Mouse (Mus musculus) olfactory bulb, adult 2 months (tissue): Measurements from ENCODE around the gene AC131692.1. TPM values are rescaled to one million over a fixed set of nuclear protein-coding genes. Genes with fewer than 3 reads are reported as not detected.

ENCODE experiments used
- H3K27ac ChIP-seq: fragments of 200-500 bp; 2 replicates; pipeline ENCODE4 v1.5.1; 2012; ENCODE audit warnings: low read depth, low read length; ENCODE audit not compliant: insufficient read depth
- H3K4me1 ChIP-seq: fragments of 200-500 bp; 2 replicates; pipeline ENCODE4 v1.6.1; 2012; ENCODE audit warnings: low read length; ENCODE audit not compliant: control insufficient read depth, insufficient read depth
- H3K4me3 ChIP-seq: fragments of 200-500 bp; 2 replicates; pipeline ENCODE4 v1.5.1; 2012; ENCODE audit warnings: mild to moderate bottlenecking, low read depth, low read length, moderate library complexity; ENCODE audit not compliant: insufficient read depth
- CTCF ChIP-seq: fragments of 200-500 bp; IDR thresholded peaks from 2 replicates; pipeline ENCODE4 v1.5.1; 2012; ENCODE audit warnings: low read depth, mild to moderate bottlenecking, low read length, moderate library complexity; ENCODE audit not compliant: insufficient read depth
- POLR2A ChIP-seq: fragments of 200-500 bp; IDR thresholded peaks from 2 replicates; pipeline ENCODE4 v1.6.1; 2012; ENCODE audit warnings: mild to moderate bottlenecking, low read depth, low read length, moderate library complexity; ENCODE audit not compliant: insufficient read depth
- WGBS: fragments of 180-500 bp; shearing (Covaris S2); methylation state at CpG from one replicate; pipeline ENCODE4 v1.1.7; 2018; 5-methylcytosine and 5-hydroxymethylcytosine counted together
- polyA plus RNA-seq: library from polyadenylated mRNA; stranded (reverse); fragments of >200 nt; gene quantifications from 2 replicates; pipeline ENCODE4 v1.2.4, GENCODE M21; 2012; ENCODE audit warnings: low replicate concordance; ENCODE audit not compliant: missing spikeins, insufficient read depth, insufficient read length

The AC131692.1 gene
- polyA plus RNA-seq, 1 experiment, result not detected

GRCm38 (mm10) chr19:6067011-6067723, 27.1 kb upstream of the AC131692.1 start:
- peak; percentile 88 for TF ChIP-seq CTCF
- no peak for TF ChIP-seq POLR2A
- Histone ChIP-seq H3K27ac (peak overlapping the region; percentile 67), H3K4me1 (peaks cover 26% of the 10 kb centered on the region), H3K4me3 (peak overlapping the region; percentile 59)
- under 1% methylated on average over 30 of the region's 30 CpGs for whole genome bisulfite sequencing

- Histone ChIP-seq H3K27ac (peak within 1 kb of the TSS; percentile 67), H3K4me1 (peaks cover 23% of the 10 kb centered on the region), H3K4me3 (peak within 1 kb of the TSS; percentile 59)
- TF ChIP-seq CTCF (no peak), POLR2A (0 out of 2 replicates have a peak, but pooled peaks have one; percentile 38)
- 10% methylated on average over 33 of the region's 33 CpGs for WGBS
Observed at GRCm38 (mm10) chr19:6067724-6068415, 26.3 kb upstream of the AC131692.1 start, which contains the start of gene Tm7sf2. Gene Tm7sf2, minus strand, starts transcription at chr19:6068373.

- H3K4me1 ChIP-seq, result peaks cover 19% of the 10 kb centered on the region
- H3K4me3 ChIP-seq, result no peak overlapping the region
- WGBS, result 88% methylated on average over 4 of the region's 4 CpGs
- TF ChIP-seq POLR2A, result no peak
- no peak for TF ChIP-seq CTCF
- H3K27ac ChIP-seq, result no peak overlapping the region
Observed at GRCm38 (mm10) chr19:6068951-6069350, 25.3 kb upstream of the AC131692.1 start.

DNA sequence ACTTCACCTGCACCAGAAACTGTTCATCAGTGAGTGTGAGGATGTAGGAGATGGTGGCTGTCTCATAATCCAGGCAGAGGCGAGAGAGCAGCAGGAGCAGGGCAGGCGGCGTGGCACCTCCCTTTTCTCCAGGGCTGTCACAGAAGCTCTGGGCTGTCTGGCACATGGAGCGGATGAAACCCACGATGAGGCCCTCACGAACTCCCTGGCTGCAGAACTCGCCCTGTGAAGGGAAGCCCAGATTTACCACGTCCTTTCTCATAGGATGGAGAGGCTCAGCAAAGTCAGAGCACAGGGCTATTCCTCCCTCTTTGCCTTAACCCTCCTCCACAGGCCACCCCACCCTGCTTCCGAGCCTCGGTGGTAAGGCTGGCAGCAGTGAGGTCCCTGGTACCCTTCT, 24.4 kb upstream of the AC131692.1 start:
- no peak overlapping the region for H3K4me3 ChIP-seq
- WGBS, result 90% methylated on average over 10 of the region's 10 CpGs
- no peak overlapping the region for H3K27ac ChIP-seq
- H3K4me1 ChIP-seq, result peaks cover 19% of the 10 kb centered on the region
- no peak for TF ChIP-seq POLR2A

DNA sequence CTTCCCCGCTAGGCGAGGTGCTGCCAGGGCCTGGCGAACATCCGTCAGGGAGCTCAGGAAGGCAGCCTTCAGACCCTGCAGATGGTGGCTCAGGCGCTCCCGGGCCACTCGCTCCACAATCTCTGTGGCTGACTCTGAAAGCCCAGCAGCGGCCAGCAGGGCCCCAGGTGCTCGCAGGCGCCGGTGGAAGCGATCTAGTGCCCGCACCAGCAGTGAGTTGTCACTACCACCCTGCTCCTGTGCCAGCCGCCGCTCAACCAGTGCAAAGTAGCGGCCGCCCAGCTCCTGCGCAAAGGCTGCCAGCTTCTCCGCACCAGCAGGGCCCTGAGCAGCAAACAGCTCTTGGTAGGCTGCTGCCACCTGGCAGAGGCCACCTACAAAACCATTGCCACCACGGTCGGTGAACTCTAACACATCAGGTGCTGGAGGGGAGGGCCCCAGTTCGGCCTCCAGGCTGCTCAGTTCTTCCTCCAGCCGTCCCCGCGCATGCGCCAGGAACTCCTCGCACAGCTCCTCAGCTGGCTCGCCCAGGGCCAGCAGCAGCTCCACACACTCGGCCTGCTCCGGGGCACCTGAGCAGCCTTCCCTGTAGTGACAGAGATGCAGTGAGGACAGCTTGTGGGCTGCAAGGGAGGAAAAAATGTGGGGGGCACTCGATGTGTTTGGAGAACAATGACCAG, 23.5 kb upstream of the AC131692.1 start:
- TF ChIP-seq CTCF, result no peak
- TF ChIP-seq POLR2A, result no peak

DNA sequence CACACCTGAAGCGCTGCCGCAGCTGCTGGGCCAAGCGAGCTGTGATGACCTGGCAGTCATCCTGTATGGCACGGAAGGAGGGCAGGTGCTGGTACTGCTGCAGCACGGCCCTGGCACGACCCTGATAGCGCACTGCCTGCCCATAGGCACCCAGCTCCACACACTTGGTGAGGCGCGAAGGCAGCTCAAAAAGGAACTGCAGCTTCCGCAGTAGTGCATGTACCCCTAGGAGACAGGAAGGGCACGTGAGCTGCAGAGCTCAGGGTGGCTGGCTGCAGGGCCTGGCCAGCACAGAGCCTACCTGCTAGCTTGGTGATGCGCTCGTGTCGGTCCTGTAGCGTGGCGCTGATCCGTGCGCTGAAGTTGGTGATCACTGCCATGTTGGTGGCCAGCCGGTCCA, 23.0 kb upstream of the AC131692.1 start:
- Histone ChIP-seq H3K4me1 (peaks cover 22% of the 10 kb centered on the region), H3K27ac (no peak overlapping the region), H3K4me3 (no peak overlapping the region)
- TF ChIP-seq POLR2A, result no peak
- no peak for TF ChIP-seq CTCF
- 92% methylated on average over 19 of the region's 19 CpGs for WGBS

More for the DNA sequence above, 23.5 kb upstream of the AC131692.1 start:
- Histone ChIP-seq H3K27ac (no peak overlapping the region), H3K4me3 (no peak overlapping the region), H3K4me1 (peaks cover 19% of the 10 kb centered on the region)
- WGBS, result 88% methylated on average over 31 of the region's 31 CpGs

- WGBS, result 92% methylated on average over 5 of the region's 5 CpGs
Observed at GRCm38 (mm10) chr19:6073889-6074288, 20.3 kb upstream of the AC131692.1 start.

DNA sequence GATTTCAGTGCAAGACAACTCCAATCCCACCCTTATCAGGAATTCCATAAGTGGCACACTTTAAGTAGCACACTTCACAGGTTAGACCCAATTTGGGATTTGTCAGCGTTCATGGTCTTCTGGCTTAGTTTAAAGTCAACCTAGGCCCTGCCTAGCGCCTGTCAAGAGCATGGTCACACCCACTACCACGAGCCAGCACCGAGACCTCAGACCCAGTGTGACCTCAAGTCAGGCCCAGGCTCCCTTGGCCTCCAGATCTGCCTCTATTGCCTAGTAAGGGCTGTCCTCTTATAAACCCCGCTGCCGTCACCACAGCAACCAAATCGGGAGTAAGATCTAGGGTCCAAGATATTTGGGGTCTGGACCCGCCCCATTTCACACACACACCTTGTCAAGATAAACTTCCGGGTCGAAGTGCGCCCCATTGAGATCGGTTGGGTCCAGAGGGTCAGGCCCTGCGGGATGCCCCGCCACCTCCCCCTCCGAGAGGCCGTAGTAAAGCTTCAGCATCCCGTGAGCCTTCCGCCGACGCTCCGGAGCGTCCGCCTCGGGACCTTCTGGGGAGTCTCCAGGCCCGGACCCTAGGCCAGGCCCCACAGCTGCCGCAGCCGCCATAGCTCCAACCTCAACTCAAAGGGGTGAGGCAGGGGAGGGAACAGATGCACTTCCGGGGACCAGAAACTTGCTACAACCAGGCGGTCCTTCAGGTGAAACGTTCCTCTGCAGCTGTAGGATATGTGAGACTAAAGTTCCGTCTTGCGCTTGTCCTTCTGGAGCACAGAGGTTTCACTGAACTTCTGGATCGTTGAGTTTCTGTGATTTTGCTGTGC, 17.4 kb upstream of the AC131692.1 start, which contains the start of gene Vps51:
Gene Vps51, minus strand, starts transcription at position 668 of the 830 bp plus-strand sequence.
- WGBS, result under 1% methylated on average over 33 of the region's 33 CpGs
- Histone ChIP-seq H3K4me3 (peak within 1 kb of the TSS; percentile 68), H3K27ac (peak within 1 kb of the TSS; percentile 17; the same call in 1 of the 2 replicates), H3K4me1 (peaks cover 8% of the 10 kb centered on the region)
- no peak for TF ChIP-seq CTCF
- TF ChIP-seq POLR2A, result peak; percentile 43; the same call in 1 of the 2 replicates

More at GRCm38 (mm10) chr19:6073889-6074288, 20.3 kb upstream of the AC131692.1 start:
- no peak overlapping the region for H3K4me3 ChIP-seq
- no peak overlapping the region for H3K27ac ChIP-seq
- no peak for TF ChIP-seq CTCF
- no peak for TF ChIP-seq POLR2A
- peaks cover 8% of the 10 kb centered on the region for H3K4me1 ChIP-seq
